Mouse (Mus musculus): ENCODE measurements at regions not wholly inside any gene's neighbourhood (a gene's known extent, or its start where the extent isn't known, plus 50 kb on each side); places are given as distances from the start of the nearest gene placed in this dataset.

DNA sequence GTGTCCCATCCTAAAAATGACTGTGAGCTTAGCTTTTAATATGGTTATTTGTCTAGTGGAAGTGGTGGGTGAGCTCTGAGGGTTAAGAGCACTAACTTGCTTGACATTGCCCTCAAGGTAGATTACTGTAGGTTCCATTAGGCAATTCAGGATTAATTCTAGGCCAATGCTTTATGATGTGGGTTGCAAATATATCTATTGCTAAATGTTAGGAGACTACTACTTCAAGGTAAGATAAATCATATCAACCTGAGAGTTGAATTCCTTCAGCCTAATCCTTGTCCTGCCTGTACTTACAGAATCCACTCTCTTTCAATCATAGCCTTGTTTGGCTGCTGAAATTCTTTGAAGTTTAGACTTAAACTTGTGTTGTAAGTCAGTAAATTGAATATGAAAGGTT is 501.2 kb upstream of the Pappa start:
- no peak for DNase-seq

- no peak for DNase-seq
These were observed 491.8 kb upstream of the Pappa start for GRCm38 (mm10) chr4:64632189-64632588.

GRCm38 (mm10) chr4:64635256-64635962 is 488.6 kb upstream of the Pappa start:
- DNase-seq = no peak

GRCm38 (mm10) chr4:64640056-64640455 is 483.9 kb upstream of the Pappa start:
- no peak for DNase-seq

DNA sequence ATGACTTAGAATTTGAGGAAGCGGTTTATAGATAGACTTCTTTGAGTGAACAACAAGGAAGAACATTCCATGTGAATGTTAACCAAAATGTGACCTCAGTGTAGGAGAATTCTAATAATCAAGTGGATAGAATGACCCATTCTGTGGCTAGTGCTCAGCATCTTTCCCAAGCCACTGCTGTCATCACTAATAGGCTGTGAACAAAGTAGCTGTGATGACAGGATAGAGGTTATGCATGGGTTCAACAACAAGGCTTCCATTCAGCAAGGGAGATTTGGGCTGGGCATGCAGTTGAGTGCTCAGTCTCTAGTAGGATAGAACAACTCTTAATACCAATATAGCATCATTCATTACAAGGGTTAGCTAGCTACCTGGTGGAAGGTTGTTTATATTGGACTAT is 483.0 kb upstream of the Pappa start:
- DNase-seq = no peak

DNA sequence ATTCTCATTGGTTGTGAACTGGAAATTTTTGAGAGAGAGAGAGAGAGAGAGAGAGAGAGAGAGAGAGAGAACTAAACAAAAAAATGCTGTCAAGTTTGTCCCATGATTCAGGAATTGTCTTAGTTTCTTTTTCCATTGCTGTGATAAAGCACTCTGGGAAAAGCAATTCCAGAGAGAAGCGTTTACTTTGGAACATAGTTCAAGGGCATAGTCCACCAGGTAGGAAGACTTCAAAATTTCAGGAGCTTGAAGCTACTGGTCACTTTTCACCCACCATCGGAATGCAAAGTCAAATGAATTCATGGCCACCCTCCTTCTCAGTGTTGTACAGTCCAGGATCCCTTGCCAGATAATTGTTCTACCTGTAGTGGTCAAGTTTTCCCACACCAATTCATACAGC is 478.8 kb upstream of the Pappa start:
- DNase-seq = no peak

GRCm38 (mm10) chr4:64654157-64654556 is 469.8 kb upstream of the Pappa start:
- DNase-seq = peak; percentile 43

DNA sequence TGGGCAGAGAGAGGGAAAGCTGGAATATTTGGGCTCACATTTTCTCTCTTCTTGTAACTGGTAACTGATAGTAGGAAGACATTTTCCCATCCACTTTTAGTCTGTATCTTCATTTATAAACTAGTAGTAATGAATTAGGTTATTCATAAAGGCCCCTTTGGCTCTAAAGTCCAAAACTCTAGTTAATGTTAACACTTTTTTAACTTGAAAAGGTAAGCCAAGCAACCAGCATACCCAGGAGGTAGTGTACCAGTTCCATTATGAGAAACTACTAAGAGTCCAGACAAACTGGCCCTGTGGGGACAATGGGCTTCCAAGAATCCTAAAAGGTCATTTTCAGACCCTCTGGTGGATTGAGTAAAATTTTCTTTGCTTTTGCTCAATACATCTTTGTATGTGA is 468.4 kb upstream of the Pappa start:
- no peak for DNase-seq

- DNase-seq = no peak
These were observed 460.3 kb upstream of the Pappa start for GRCm38 (mm10) chr4:64663722-64664121.

- DNase-seq = no peak
These were observed 456.0 kb upstream of the Pappa start for GRCm38 (mm10) chr4:64667998-64668397.

DNA sequence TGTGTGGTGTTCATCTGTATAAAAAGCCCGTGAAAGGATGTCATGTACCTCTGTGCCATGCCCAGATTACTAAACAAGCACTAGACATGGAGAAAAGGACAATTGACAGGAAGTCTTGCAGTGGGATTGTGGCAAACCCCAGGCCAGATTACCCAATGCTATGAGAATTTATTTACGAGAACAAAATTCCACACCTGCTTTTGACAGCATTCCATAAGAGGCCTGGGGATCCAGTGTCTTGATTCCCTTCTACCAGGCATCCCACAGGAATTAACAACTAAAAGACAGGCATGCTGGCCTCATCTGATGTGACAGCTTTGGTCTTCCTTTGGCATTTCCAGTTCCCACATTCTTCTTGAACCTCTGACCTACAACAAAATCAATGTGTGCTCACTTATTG is 454.3 kb upstream of the Pappa start:
- no peak for DNase-seq

DNA sequence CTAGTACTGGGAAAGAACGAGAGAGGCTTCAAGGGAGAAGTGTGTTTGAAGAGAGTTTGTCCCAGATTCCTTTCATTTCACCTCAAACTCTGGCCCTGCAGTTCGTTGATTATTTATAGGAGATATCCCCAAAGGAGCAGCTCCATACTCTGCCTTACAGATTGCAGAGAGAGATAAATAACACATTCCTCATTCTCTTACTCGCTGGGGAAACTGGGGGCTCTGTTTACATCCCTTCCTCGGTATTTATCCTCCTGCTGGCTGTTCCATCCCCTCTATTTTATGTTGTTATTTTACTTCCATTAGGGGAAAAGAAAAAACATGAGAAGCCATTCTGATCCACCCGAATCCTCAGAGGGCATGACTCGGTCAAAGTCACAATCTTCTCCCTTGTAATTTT is 447.5 kb upstream of the Pappa start:
- DNase-seq = no peak

- DNase-seq = no peak
These were observed 447.1 kb upstream of the Pappa start for GRCm38 (mm10) chr4:64676881-64677280.

- DNase-seq = no peak
These were observed 439.3 kb upstream of the Pappa start for GRCm38 (mm10) chr4:64684654-64685053.

GRCm38 (mm10) chr4:64696134-64696533 is 427.8 kb upstream of the Pappa start:
- no peak for DNase-seq

DNA sequence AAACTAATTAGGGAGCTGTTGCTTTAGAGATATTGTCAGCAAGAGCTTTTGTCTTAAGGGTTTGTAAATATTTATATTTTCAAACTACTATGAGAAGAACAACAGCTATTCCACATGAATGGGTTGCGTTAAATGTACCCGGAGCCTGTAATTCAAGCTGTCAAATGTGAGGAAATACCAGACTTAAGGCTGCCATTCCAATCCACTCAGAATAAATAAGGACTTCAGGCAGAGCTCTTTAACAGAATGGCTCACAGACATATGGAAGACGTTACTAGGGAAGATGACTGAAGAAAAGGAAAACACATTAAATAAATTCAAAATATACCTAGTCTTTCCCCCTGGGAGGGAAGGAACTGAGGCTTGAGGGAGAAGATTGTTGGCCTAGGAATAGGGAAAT is 400.7 kb upstream of the Pappa start:
- DNase-seq = no peak

DNA sequence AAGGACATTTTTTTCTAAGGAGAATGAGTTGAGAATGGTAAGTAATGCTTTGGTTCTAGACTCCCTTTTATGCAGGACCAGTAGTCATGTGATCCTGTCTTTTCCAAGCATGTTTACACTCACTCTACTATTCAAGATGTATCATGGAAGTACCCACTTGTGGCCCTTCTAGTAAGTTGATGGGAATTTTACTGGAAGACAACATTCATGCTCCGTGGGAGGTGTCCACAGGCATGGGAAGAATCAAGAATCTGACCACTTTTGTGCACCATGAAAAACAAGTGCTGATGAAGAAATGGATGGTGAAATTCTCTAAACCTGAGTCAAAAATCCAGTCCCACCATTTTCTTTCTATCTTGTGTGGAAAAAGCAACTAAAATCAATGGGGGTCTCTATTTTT is 399.1 kb upstream of the Pappa start:
- no peak for DNase-seq

- DNase-seq = no peak
These were observed 368.0 kb upstream of the Pappa start for GRCm38 (mm10) chr4:64755986-64756385.

- DNase-seq = no peak
These were observed 355.4 kb upstream of the Pappa start for GRCm38 (mm10) chr4:64768610-64769009.

GRCm38 (mm10) chr4:64803886-64804285 is 320.1 kb upstream of the Pappa start:
- peak; percentile 18 for DNase-seq

- DNase-seq = no peak
These were observed 319.0 kb upstream of the Pappa start for GRCm38 (mm10) chr4:64804996-64805395.

GRCm38 (mm10) chr4:64807148-64807547 is 316.8 kb upstream of the Pappa start:
- no peak for DNase-seq

- no peak for DNase-seq
These were observed 312.0 kb upstream of the Pappa start for GRCm38 (mm10) chr4:64811974-64812373.

- DNase-seq = no peak
These were observed 311.2 kb upstream of the Pappa start for GRCm38 (mm10) chr4:64812812-64813211.

DNA sequence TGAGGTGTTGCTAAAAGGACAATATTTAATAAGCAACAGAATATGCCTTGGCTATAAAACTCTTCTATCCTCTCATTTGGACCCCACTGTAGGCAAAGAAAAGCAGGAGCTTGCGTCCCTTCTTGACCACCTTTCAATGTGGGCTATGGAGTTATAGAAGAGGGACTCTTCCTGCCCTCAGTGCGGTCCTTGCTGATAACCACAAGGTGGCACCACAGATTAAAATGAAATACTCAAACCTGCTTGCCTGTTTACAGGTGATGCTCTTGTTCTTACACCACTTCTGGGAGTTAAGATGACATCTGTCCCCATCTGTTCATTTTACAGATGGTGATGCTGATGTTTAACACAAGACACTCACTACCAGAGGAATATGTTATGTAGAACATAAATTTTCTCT is 291.1 kb upstream of the Pappa start:
- DNase-seq = peak; percentile 8

Measured in right cerebral cortex, adult 18-20 months (tissue).